Mouse (Mus musculus): ENCODE measurements at regions not wholly inside any gene's neighbourhood (a gene's known extent, or its start where the extent isn't known, plus 50 kb on each side); places are given as distances from the start of the nearest gene placed in this dataset.
"Not testable (repeated sequence)": the region's sequence is repeated elsewhere in the genome, so short reads cannot be mapped to it uniquely, and the experiment has no call there.

- 83% methylated on average over 3 of the region's 3 CpGs for WGBS
- Histone ChIP-seq H3K4me3 (no peak overlapping the region), H3K4me1 (replicated peaks) (no peaks in the 10 kb centered on the region), H3K36me3 (no peaks in the 10 kb centered on the region), H3K27me3 (ENCODE audit: insufficient read depth, poor library complexity, severe bottlenecking) (no peaks in the 10 kb centered on the region), H3K27ac (no peak overlapping the region), H3K9me3 (peaks cover 18% of the 10 kb centered on the region)
- DNase-seq (ENCODE audit: low spot score), result no peak
Observed at GRCm38 (mm10) chr9:14069770-14070169, 205.1 kb upstream of the Sesn3 start.

DNA sequence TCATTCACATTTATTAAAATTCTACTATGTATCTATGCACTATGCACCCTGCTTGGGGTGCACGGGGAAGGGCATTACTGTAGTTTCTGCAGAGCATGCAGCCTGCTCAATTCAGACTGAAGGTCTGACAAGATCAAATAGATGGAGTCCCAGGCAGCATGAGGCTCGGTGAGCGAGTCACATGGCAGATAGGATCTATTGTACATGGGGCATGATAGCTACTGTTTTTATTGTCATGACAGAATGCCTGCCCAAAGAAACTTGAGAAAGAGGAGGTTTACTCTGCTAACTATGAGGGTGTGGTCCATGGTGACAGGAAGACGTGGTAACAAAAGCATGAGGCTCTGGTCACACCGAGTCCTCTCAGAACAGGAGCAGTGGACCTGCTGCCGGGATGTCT, 203.1 kb upstream of the Sesn3 start:
- Histone ChIP-seq H3K4me1 (replicated peaks) (no peaks in the 10 kb centered on the region), H3K9me3 (no peaks in the 10 kb centered on the region), H3K27me3 (ENCODE audit: insufficient read depth, poor library complexity, severe bottlenecking) (no peaks in the 10 kb centered on the region), H3K27ac (no peak overlapping the region), H3K4me3 (no peak overlapping the region), H3K36me3 (no peaks in the 10 kb centered on the region)
- DNase-seq (ENCODE audit: low spot score), result no peak
- WGBS, result 84% methylated on average over 6 of the region's 6 CpGs

DNA sequence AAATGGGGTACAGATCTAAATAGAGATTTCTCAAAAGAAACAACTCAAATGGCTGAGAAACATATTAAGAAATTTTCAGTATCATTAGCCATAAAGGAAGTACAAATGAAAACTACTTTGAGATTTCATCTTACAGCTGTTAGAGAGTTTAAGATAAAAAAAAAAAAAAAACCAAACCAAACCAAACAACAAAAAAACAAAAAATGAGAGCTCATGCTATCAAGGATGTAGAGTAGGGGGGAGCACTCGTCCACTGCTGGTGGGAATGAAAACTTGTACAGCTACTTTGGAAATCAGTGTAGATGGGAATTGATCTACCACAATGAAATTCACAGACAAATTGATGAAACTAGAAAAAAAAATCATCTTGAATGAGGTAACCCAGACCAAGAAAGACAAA, 201.9 kb upstream of the Sesn3 start:
- H3K4me1 ChIP-seq (replicated peaks), result no peaks in the 10 kb centered on the region
- no peak overlapping the region for H3K27ac ChIP-seq
- 84% methylated on average over 1 of the region's 1 CpGs for WGBS
- H3K27me3 ChIP-seq (ENCODE audit: insufficient read depth, poor library complexity, severe bottlenecking), result no peaks in the 10 kb centered on the region
- H3K9me3 ChIP-seq, result no peaks in the 10 kb centered on the region
- DNase-seq (ENCODE audit: low spot score), result no peak
- no peak overlapping the region for H3K4me3 ChIP-seq
- no peaks in the 10 kb centered on the region for H3K36me3 ChIP-seq

DNA sequence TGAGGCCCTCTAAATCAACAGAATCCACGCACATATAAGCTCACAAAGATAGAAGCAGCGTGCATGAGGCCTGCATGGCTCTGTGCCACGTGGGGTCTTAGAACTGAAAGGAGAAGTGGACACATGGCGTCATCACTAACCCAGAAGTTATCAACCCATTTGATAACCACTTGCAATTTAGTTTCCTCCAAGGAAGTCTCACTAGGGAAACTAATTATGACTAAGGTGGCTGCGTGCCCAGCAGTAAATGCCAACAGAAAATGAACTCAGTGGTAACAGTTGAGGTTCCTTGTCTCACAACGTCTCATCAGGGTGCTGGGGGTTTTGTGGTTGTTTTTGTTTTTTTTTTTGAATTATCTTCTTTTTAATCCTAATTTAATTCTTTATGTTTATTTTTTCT, 200.6 kb upstream of the Sesn3 start:
- Histone ChIP-seq H3K9me3 (no peaks in the 10 kb centered on the region), H3K36me3 (no peaks in the 10 kb centered on the region), H3K4me3 (no peak overlapping the region), H3K4me1 (replicated peaks) (no peaks in the 10 kb centered on the region), H3K27me3 (ENCODE audit: insufficient read depth, poor library complexity, severe bottlenecking) (no peaks in the 10 kb centered on the region), H3K27ac (no peak overlapping the region)
- 89% methylated on average over 6 of the region's 6 CpGs for WGBS
- no peak for DNase-seq (ENCODE audit: low spot score)

- not testable (repeated sequence) for H3K9me3 ChIP-seq; H3K36me3 ChIP-seq; H3K27ac ChIP-seq; H3K4me1 ChIP-seq (replicated peaks); H3K27me3 ChIP-seq (ENCODE audit: insufficient read depth, poor library complexity, severe bottlenecking); H3K4me3 ChIP-seq; DNase-seq (ENCODE audit: low spot score)
Observed at GRCm38 (mm10) chr9:14074866-14075265, 200.0 kb upstream of the Sesn3 start.

DNA sequence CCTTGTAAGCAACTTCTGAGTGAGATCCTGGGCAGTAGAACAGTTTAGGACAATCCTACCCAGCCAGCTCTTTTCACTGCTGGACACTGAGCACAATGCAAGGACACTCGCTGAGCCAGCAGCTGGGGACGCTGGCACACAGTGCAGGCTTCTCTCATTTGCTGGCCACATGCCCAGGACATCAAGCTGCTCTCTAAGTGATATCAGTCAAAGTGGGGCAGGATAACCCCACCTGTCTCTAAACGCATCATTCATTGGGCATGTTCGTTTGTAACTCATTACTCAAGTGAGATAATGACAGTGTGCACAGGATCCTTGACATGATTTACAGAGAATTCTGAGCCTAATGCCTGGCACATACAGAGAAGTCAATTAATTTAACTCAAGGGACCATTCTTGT, 199.4 kb upstream of the Sesn3 start:
- 84% methylated on average over 4 of the region's 4 CpGs for WGBS
- no peaks in the 10 kb centered on the region for H3K4me1 ChIP-seq (replicated peaks)
- H3K27me3 ChIP-seq (ENCODE audit: insufficient read depth, poor library complexity, severe bottlenecking), result no peaks in the 10 kb centered on the region
- H3K36me3 ChIP-seq, result no peaks in the 10 kb centered on the region
- no peak overlapping the region for H3K4me3 ChIP-seq
- no peaks in the 10 kb centered on the region for H3K9me3 ChIP-seq
- no peak overlapping the region for H3K27ac ChIP-seq
- no peak for DNase-seq (ENCODE audit: low spot score)

GRCm38 (mm10) chr9:14075868-14076267, 199.0 kb upstream of the Sesn3 start:
- H3K4me1 ChIP-seq (replicated peaks), result no peaks in the 10 kb centered on the region
- no peak for DNase-seq (ENCODE audit: low spot score)
- no peaks in the 10 kb centered on the region for H3K9me3 ChIP-seq
- H3K27me3 ChIP-seq (ENCODE audit: insufficient read depth, poor library complexity, severe bottlenecking), result no peaks in the 10 kb centered on the region
- no peaks in the 10 kb centered on the region for H3K36me3 ChIP-seq
- H3K4me3 ChIP-seq, result no peak overlapping the region
- WGBS, result 89% methylated on average over 1 of the region's 1 CpGs
- H3K27ac ChIP-seq, result no peak overlapping the region

DNA sequence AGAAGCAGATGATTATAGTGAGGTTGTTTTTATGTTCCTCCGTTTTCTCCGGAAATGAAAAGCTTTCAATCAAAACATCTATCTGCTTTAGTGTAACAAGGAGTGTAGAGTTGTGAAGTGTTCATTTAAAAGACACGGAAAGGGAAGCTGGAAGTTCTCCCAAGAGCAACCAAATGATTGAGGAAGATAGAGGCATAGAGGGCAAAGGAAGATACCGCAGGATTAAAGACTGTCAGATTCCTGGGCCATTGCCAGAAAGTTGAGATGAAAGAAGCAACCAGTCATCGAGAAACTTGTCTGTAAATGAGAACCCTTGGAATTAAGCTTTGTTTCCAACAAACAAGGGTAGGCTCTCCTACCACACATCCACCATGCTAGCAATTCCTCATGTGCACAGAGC, 198.1 kb upstream of the Sesn3 start:
- DNase-seq (ENCODE audit: low spot score), result no peak
- Histone ChIP-seq H3K9me3 (no peaks in the 10 kb centered on the region), H3K4me1 (replicated peaks) (no peaks in the 10 kb centered on the region), H3K27me3 (ENCODE audit: insufficient read depth, poor library complexity, severe bottlenecking) (no peaks in the 10 kb centered on the region), H3K36me3 (no peaks in the 10 kb centered on the region), H3K27ac (no peak overlapping the region), H3K4me3 (no peak overlapping the region)
- 84% methylated on average over 5 of the region's 5 CpGs for WGBS

GRCm38 (mm10) chr9:14081138-14081537, 193.7 kb upstream of the Sesn3 start:
- Histone ChIP-seq H3K4me3 (no peak overlapping the region), H3K4me1 (replicated peaks) (no peaks in the 10 kb centered on the region), H3K27ac (no peak overlapping the region), H3K27me3 (ENCODE audit: insufficient read depth, poor library complexity, severe bottlenecking) (no peaks in the 10 kb centered on the region), H3K9me3 (no peaks in the 10 kb centered on the region), H3K36me3 (no peaks in the 10 kb centered on the region)
- 27% methylated on average over 4 of the region's 4 CpGs for WGBS
- no peak for DNase-seq (ENCODE audit: low spot score)

DNA sequence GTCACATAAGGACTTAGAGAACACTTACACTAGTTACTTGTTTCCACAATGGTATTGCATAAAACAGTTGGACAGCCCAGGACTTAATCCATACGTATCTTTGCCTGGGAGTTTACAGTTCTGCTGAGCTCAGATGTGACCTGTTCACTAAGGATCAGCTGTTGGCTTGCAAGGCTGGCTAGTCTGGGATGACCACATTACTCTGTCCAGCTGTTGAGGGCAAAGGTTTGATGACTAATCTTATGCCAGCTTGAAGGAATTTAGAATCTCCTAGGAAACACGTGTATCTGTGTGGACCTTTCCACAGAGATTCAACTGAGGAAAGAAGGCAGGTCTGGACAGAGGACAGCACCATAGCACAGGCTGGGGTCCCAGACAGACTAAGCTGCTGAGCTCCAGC, 188.7 kb upstream of the Sesn3 start:
- H3K4me1 ChIP-seq (replicated peaks), result peaks cover 10% of the 10 kb centered on the region; the same call in 1 of the 2 replicates
- no peak overlapping the region for H3K4me3 ChIP-seq
- no peaks in the 10 kb centered on the region for H3K27me3 ChIP-seq (ENCODE audit: insufficient read depth, poor library complexity, severe bottlenecking)
- 63% methylated on average over 2 of the region's 2 CpGs for WGBS
- H3K36me3 ChIP-seq, result no peaks in the 10 kb centered on the region
- H3K27ac ChIP-seq, result no peak overlapping the region
- H3K9me3 ChIP-seq, result no peaks in the 10 kb centered on the region
- no peak for DNase-seq (ENCODE audit: low spot score)

DNA sequence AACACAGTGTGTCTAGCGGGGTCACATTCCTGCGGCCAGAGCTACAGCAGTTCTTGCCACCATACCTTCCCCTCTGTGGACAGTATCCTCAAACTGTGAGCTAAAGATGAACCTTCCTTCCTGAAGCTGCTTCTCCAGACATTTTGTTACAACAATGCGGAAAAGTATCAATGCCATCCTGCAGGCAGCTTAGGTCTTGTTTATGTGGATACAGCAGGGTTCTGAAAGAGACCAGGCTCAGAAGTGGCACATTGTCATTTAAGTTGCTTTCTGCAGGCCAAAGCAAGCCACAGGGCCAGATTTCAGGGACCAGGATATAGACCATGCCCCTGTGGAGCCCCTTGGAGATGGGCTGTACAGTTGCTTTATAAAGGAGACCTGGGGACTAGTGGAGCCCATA, 188.3 kb upstream of the Sesn3 start:
- DNase-seq (ENCODE audit: low spot score), result no peak
- Histone ChIP-seq H3K36me3 (no peaks in the 10 kb centered on the region), H3K9me3 (no peaks in the 10 kb centered on the region), H3K27me3 (ENCODE audit: insufficient read depth, poor library complexity, severe bottlenecking) (no peaks in the 10 kb centered on the region), H3K4me1 (replicated peaks) (peaks cover 10% of the 10 kb centered on the region; the same call in 1 of the 2 replicates), H3K4me3 (no peak overlapping the region), H3K27ac (no peak overlapping the region)
- WGBS, result 91% methylated on average over 3 of the region's 3 CpGs

DNA sequence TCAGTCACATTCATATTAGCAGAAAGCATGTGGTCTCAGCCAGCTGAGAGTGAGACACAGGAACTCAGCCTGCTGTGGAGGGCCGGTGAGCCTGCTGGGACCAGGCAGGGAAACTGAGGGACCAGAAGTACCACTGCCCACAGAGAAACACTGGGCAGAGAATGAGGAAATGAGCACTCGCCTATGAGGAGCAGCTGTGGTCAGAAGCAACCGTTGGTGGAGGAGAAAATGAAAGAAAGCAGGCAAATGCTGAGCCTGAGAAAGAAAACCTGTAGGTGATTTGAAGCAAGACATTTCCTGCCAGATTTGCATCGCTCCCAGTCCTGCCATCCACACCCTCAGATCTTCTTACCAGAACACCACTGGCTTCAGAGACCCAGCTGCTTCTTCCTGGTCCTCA, 187.0 kb upstream of the Sesn3 start:
- Histone ChIP-seq H3K4me1 (replicated peaks) (peaks cover 10% of the 10 kb centered on the region; the same call in 1 of the 2 replicates), H3K4me3 (no peak overlapping the region), H3K27ac (no peak overlapping the region), H3K36me3 (no peaks in the 10 kb centered on the region), H3K27me3 (ENCODE audit: insufficient read depth, poor library complexity, severe bottlenecking) (no peaks in the 10 kb centered on the region), H3K9me3 (no peaks in the 10 kb centered on the region)
- 83% methylated on average over 4 of the region's 4 CpGs for WGBS
- no peak for DNase-seq (ENCODE audit: low spot score)

- 57% methylated on average over 8 of the region's 8 CpGs for WGBS
- H3K27me3 ChIP-seq (ENCODE audit: insufficient read depth, poor library complexity, severe bottlenecking), result no peaks in the 10 kb centered on the region
- DNase-seq (ENCODE audit: low spot score), result no peak
- H3K4me1 ChIP-seq (replicated peaks), result peaks cover 10% of the 10 kb centered on the region
- H3K36me3 ChIP-seq, result no peaks in the 10 kb centered on the region
- no peak overlapping the region for H3K4me3 ChIP-seq
- H3K9me3 ChIP-seq, result no peaks in the 10 kb centered on the region
- no peak overlapping the region for H3K27ac ChIP-seq
Observed at GRCm38 (mm10) chr9:14089791-14090256, 185.0 kb upstream of the Sesn3 start.

DNA sequence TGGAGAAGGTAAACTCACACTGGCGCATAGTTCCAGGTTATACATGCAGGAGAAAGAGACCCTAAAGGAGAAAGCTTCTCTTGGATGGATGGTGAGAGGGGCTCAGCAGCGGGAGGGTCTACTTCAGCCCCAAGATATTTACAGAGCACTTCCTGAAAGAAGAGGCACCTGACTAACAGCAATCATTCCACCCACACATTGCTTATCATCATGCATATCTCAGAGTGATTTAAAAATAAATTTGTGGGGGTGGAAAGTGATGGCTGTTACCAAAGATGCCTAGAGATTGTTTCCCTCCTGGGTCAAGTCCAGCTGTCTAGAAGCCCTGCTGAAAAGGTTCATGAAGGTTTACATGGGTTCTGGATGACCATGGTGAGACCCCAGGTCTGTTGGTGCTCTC, 184.4 kb upstream of the Sesn3 start:
- 89% methylated on average over 2 of the region's 2 CpGs for WGBS
- Histone ChIP-seq H3K27ac (no peak overlapping the region), H3K4me3 (no peak overlapping the region), H3K27me3 (ENCODE audit: insufficient read depth, poor library complexity, severe bottlenecking) (no peaks in the 10 kb centered on the region), H3K4me1 (replicated peaks) (peaks cover 10% of the 10 kb centered on the region), H3K9me3 (no peaks in the 10 kb centered on the region), H3K36me3 (no peaks in the 10 kb centered on the region)
- no peak for DNase-seq (ENCODE audit: low spot score)
